Mouse (Mus musculus) hindbrain, postnatal 0 days (tissue): Measurements from ENCODE around the gene Akt1. TPM values are rescaled to one million over a fixed set of nuclear protein-coding genes. Genes with fewer than 3 reads are reported as not detected.
A peak's percentile ranks its signal among the peaks of the same experiment; 100 is the strongest.

ENCODE experiments used
- ATAC-seq: fragments of 200-750 bp; cut with Nextera tagmentation; 2 replicates; pipeline ENCODE4 v1.8.0; 2017; ENCODE audit warnings: mild to moderate bottlenecking, moderate TSS enrichment, moderate library complexity
- DNase-seq: peaks from one replicate; pipeline ENCODE4 v3.0.0-alpha.2; 2015; ENCODE audit warnings: low spot score
- H3K27ac ChIP-seq: fragments of 300-500 bp; sonication (generic); 2 replicates; pipeline ENCODE4 v1.5.1; 2014; ENCODE audit warnings: mild to moderate bottlenecking
- H3K27me3 ChIP-seq: fragments of 300-500 bp; sonication (generic); 2 replicates; pipeline ENCODE4 v1.6.1; 2014; ENCODE audit warnings: low read length, mixed read lengths; ENCODE audit not compliant: insufficient read depth
- H3K36me3 ChIP-seq: fragments of 300-500 bp; sonication (generic); 2 replicates; pipeline ENCODE4 v1.6.1; 2014; ENCODE audit warnings: low read length, mixed read lengths; ENCODE audit not compliant: insufficient read depth
- H3K4me1 ChIP-seq: fragments of 300-500 bp; sonication (generic); 2 replicates; pipeline ENCODE4 v1.6.1; 2014; ENCODE audit warnings: antibody characterized with exemption, low read length, mixed read lengths; ENCODE audit not compliant: insufficient read depth
- H3K4me2 ChIP-seq: fragments of 300-500 bp; sonication (generic); 2 replicates; pipeline ENCODE4 v1.6.1; 2014; ENCODE audit warnings: low read depth, mild to moderate bottlenecking, low read length, moderate library complexity, mixed read lengths
- H3K4me3 ChIP-seq: fragments of 300-500 bp; sonication (generic); 2 replicates; pipeline ENCODE4 v1.5.1; 2014; ENCODE audit warnings: low read length
- H3K9ac ChIP-seq: fragments of 300-500 bp; sonication (generic); replicated peaks from 2 replicates; pipeline ENCODE4 v1.6.1; 2014; ENCODE audit warnings: mild to moderate bottlenecking, low read length, moderate library complexity, mixed read lengths
- H3K9me3 ChIP-seq: fragments of 300-500 bp; sonication (generic); 2 replicates; pipeline ENCODE4 v1.6.1; 2016; ENCODE audit warnings: low read length, mixed read lengths
- CTCF ChIP-seq: IDR thresholded peaks from 2 replicates; pipeline ENCODE4 v1.5.1; 2016; ENCODE audit warnings: antibody characterized with exemption, control low read depth, low read depth
- WGBS: fragments of 180-500 bp; shearing (Covaris S2); extraction: QIAGEN DNeasy Blood & Tissue Kit; methylation state at CpG from one replicate; pipeline ENCODE4 v1.1.7; 2014; 5-methylcytosine and 5-hydroxymethylcytosine counted together
- polyA plus RNA-seq: library from polyadenylated mRNA; unstranded; fragments of >200 nt; fragmentation: Nextera tagmentation; extraction: Ambion mirVana; gene quantifications from 2 replicates; pipeline ENCODE4 v1.2.1, GENCODE M21; 2015
- total RNA-seq: library from RNA; depleted of rRNA; stranded (reverse); fragments of >200 nt; gene quantifications from 2 replicates; pipeline ENCODE4 v1.2.3, GENCODE M21; 2014; rRNA removed

Gene Akt1
- total RNA-seq (179 and 197 TPM in 2 replicates), polyA plus RNA-seq (90.8 and 97.4 TPM in 2 replicates)

- DNase-seq, result peak; percentile 68
- 0 out of 2 replicates have a peak, but pooled peaks cover 9% of the 10 kb centered on the region for H3K27me3 ChIP-seq
- peak within 1 kb of the TSS; percentile 95 for H3K27ac ChIP-seq
- H3K9ac ChIP-seq, result peak within 1 kb of the TSS; percentile 98
- TF ChIP-seq CTCF, result no peak
- H3K4me3 ChIP-seq, result peak within 1 kb of the TSS; percentile 92
- H3K36me3 ChIP-seq, result peaks cover 19% of the 10 kb centered on the region
- peak; percentile 10; the same call in 1 of the 2 replicates for ATAC-seq
- no peaks in the 10 kb centered on the region for H3K9me3 ChIP-seq
- peaks cover 26% of the 10 kb centered on the region for H3K4me1 ChIP-seq
- WGBS, result under 1% methylated on average over 53 of the region's 70 CpGs
- peak within 1 kb of the TSS; percentile 90 for H3K4me2 ChIP-seq
Observed at GRCm38 (mm10) chr12:112674132-112675011, at the start of gene Akt1. Gene Akt1 (minus strand): TSS chr12:112674884.

- DNase-seq (peak; percentile 82), ATAC-seq (peak; percentile 50)
- Histone ChIP-seq H3K4me3 (no peak overlapping the region), H3K36me3 (no peaks in the 10 kb centered on the region), H3K9me3 (no peaks in the 10 kb centered on the region), H3K27ac (no peak overlapping the region), H3K9ac (no peak overlapping the region; the same call in 1 of the 2 replicates), H3K4me2 (peak overlapping the region; percentile 73; the same call in 1 of the 2 replicates), H3K4me1 (peaks cover 3% of the 10 kb centered on the region; the same call in 1 of the 2 replicates), H3K27me3 (no peaks in the 10 kb centered on the region)
- peak; percentile 74; the same call in 1 of the 2 replicates for TF ChIP-seq CTCF
- WGBS, result 78% methylated on average over 11 of the region's 11 CpGs
Observed at GRCm38 (mm10) chr12:112724077-112724805, 49.6 kb upstream of the Akt1 start.

- no peaks in the 10 kb centered on the region for H3K36me3 ChIP-seq
- no peak overlapping the region; the same call in 1 of the 2 replicates for H3K27ac ChIP-seq
- peak overlapping the region; percentile 73 for H3K4me2 ChIP-seq
- no peaks in the 10 kb centered on the region for H3K9me3 ChIP-seq
- 86% methylated on average over 6 of the region's 6 CpGs for WGBS
- ATAC-seq (no peak), DNase-seq (no peak)
- H3K4me1 ChIP-seq, result peaks cover 3% of the 10 kb centered on the region; the same call in 1 of the 2 replicates
- H3K27me3 ChIP-seq, result no peaks in the 10 kb centered on the region
- H3K9ac ChIP-seq, result peak overlapping the region; percentile 81
- no peak for TF ChIP-seq CTCF
- peak overlapping the region; percentile 60 for H3K4me3 ChIP-seq
Observed at GRCm38 (mm10) chr12:112723445-112723844, 48.8 kb upstream of the Akt1 start.

- H3K27ac ChIP-seq, result no peak overlapping the region; the same call in 1 of the 2 replicates
- TF ChIP-seq CTCF, result no peak; the same call in 1 of the 2 replicates
- H3K9ac ChIP-seq, result peak overlapping the region; percentile 81
- WGBS, result 4% methylated on average over 5 of the region's 5 CpGs
- DNase-seq (no peak), ATAC-seq (peak; percentile 33)
- no peaks in the 10 kb centered on the region for H3K36me3 ChIP-seq
- H3K4me3 ChIP-seq, result peak overlapping the region; percentile 60
- H3K4me2 ChIP-seq, result peak overlapping the region; percentile 73
- H3K9me3 ChIP-seq, result no peaks in the 10 kb centered on the region
- no peaks in the 10 kb centered on the region for H3K27me3 ChIP-seq
- peaks cover 3% of the 10 kb centered on the region; the same call in 1 of the 2 replicates for H3K4me1 ChIP-seq
Observed at GRCm38 (mm10) chr12:112723028-112723330, 48.3 kb upstream of the Akt1 start.

GRCm38 (mm10) chr12:112722240-112723027 is 47.8 kb upstream of the Akt1 start:
- H3K4me3 ChIP-seq, result peak overlapping the region; percentile 60
- ATAC-seq (peak; percentile 58), DNase-seq (peak; percentile 55)
- peak overlapping the region; percentile 81 for H3K9ac ChIP-seq
- WGBS, result under 1% methylated on average over 57 of the region's 75 CpGs
- TF ChIP-seq CTCF, result no peak
- peaks cover 3% of the 10 kb centered on the region; the same call in 1 of the 2 replicates for H3K4me1 ChIP-seq
- H3K4me2 ChIP-seq, result peak overlapping the region; percentile 73
- no peaks in the 10 kb centered on the region for H3K36me3 ChIP-seq
- H3K9me3 ChIP-seq, result no peaks in the 10 kb centered on the region
- H3K27me3 ChIP-seq, result no peaks in the 10 kb centered on the region
- H3K27ac ChIP-seq, result peak overlapping the region; percentile 64
